Mouse (Mus musculus): ENCODE measurements around the gene Kat5.

- peak; percentile 79 for TF ChIP-seq POLR2A (IDR thresholded peaks at IDR 0.05; ENCODE audit: low read depth, low read length)
- TF ChIP-seq CTCF (IDR thresholded peaks at IDR 0.05; ENCODE audit: borderline replicate concordance, insufficient read depth, low read length): no peak
Observed at GRCm38 (mm10) chr19:5637069-5638047, 27.3 kb upstream of the Kat5 start, which contains the start of gene Rela.

Data from embryonic fibroblast, embryonic 13.5 days (primary cell).